Mouse (Mus musculus) intestine, embryonic 15.5 days (tissue): ENCODE data around the gene Galnt14. TPM values are rescaled to one million over a fixed set of nuclear protein-coding genes. Genes with fewer than 3 reads are reported as not detected.

Experiments used
- ATAC-seq: fragments of 200-750 bp; cut with Nextera tagmentation; 2 replicates; pipeline ENCODE4 v1.8.0; 2017; ENCODE audit warnings: moderate TSS enrichment, moderate library complexity
- H3K27ac ChIP-seq: fragments of 300-500 bp; sonication (generic); 2 replicates; pipeline ENCODE4 v1.5.1; 2015; ENCODE audit warnings: mild to moderate bottlenecking, inconsistent platforms
- H3K27me3 ChIP-seq: fragments of 300-500 bp; sonication (generic); replicated peaks from 2 replicates; pipeline ENCODE4 v1.6.1; 2015; ENCODE audit warnings: inconsistent platforms
- H3K36me3 ChIP-seq: fragments of 300-500 bp; sonication (generic); 2 replicates; pipeline ENCODE4 v1.6.1; 2015; ENCODE audit warnings: inconsistent platforms
- H3K4me1 ChIP-seq: fragments of 300-500 bp; sonication (generic); replicated peaks from 2 replicates; pipeline ENCODE4 v1.6.1; 2015; ENCODE audit warnings: inconsistent platforms
- H3K4me2 ChIP-seq: fragments of 300-500 bp; sonication (generic); replicated peaks from 2 replicates; pipeline ENCODE4 v1.6.1; 2015; ENCODE audit warnings: mild to moderate bottlenecking, inconsistent platforms
- H3K4me3 ChIP-seq: fragments of 300-500 bp; sonication (generic); replicated peaks from 2 replicates; pipeline ENCODE4 v1.5.1; 2015; ENCODE audit warnings: inconsistent platforms
- H3K9ac ChIP-seq: fragments of 300-500 bp; sonication (generic); 2 replicates; pipeline ENCODE4 v1.6.1; 2015; ENCODE audit warnings: inconsistent platforms
- H3K9me3 ChIP-seq: fragments of 300-500 bp; sonication (generic); 2 replicates; pipeline ENCODE4 v1.6.1; 2016; ENCODE audit warnings: inconsistent platforms
- WGBS: fragments of 180-500 bp; shearing (Covaris S2); methylation state at CpG from one replicate; pipeline ENCODE4 v1.1.7; 2015; 5-methylcytosine and 5-hydroxymethylcytosine counted together
- polyA plus RNA-seq: library from polyadenylated mRNA; unstranded; fragments of >200 nt; fragmentation: Nextera tagmentation; extraction: Ambion mirVana; gene quantifications from 2 replicates; pipeline ENCODE4 v1.2.1, GENCODE M21; 2015

Galnt14 gene
- polyA plus RNA-seq, 1 experiment from 2014 or later = 0.67 TPM

GRCm38 (mm10) chr17:73460874-73461273, 249.4 kb downstream of the Galnt14 start:
- Histone ChIP-seq H3K27me3 (no peaks in the 10 kb centered on the region), H3K4me3 (no peak overlapping the region), H3K4me2 (no peak overlapping the region), H3K9ac (no peak overlapping the region), H3K27ac (no peak overlapping the region), H3K4me1 (no peaks in the 10 kb centered on the region), H3K36me3 (no peaks in the 10 kb centered on the region), H3K9me3 (no peaks in the 10 kb centered on the region)
- 84% methylated on average over 4 of the region's 4 CpGs for WGBS
- no peak for ATAC-seq

GRCm38 (mm10) chr17:73458741-73459140, 251.5 kb downstream of the Galnt14 start:
- no peak overlapping the region for H3K9ac ChIP-seq
- no peaks in the 10 kb centered on the region for H3K9me3 ChIP-seq
- no peak for ATAC-seq
- no peak overlapping the region for H3K4me2 ChIP-seq
- H3K36me3 ChIP-seq = no peaks in the 10 kb centered on the region
- no peaks in the 10 kb centered on the region for H3K27me3 ChIP-seq
- H3K4me3 ChIP-seq = no peak overlapping the region
- no peak overlapping the region for H3K27ac ChIP-seq
- H3K4me1 ChIP-seq = no peaks in the 10 kb centered on the region
- 64% methylated on average over 4 of the region's 4 CpGs for WGBS

DNA sequence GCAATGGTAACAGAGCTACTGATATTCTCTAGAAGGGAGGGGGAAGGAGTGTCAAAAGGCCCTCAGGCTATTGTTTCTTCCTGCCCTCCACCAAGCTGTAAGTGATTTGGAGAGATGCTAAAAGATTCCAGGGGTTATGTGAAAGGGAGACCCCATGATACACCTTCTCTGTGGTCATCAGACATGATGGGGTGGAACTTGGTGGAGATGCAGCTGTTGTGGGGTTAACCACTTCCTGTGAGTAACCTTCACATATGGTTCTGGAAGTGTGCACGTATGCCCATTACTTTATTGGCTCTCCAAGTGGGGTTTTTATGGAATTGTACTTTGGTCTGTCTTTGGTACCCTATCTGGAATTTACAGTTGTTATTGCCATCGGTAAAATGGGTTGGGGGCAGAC, 253.7 kb downstream of the Galnt14 start:
- Histone ChIP-seq H3K36me3 (no peaks in the 10 kb centered on the region), H3K4me2 (no peak overlapping the region), H3K4me1 (no peaks in the 10 kb centered on the region), H3K4me3 (no peak overlapping the region), H3K9me3 (no peaks in the 10 kb centered on the region), H3K27ac (no peak overlapping the region), H3K27me3 (no peaks in the 10 kb centered on the region), H3K9ac (no peak overlapping the region)
- no peak for ATAC-seq
- WGBS = 77% methylated on average over 2 of the region's 2 CpGs

DNA sequence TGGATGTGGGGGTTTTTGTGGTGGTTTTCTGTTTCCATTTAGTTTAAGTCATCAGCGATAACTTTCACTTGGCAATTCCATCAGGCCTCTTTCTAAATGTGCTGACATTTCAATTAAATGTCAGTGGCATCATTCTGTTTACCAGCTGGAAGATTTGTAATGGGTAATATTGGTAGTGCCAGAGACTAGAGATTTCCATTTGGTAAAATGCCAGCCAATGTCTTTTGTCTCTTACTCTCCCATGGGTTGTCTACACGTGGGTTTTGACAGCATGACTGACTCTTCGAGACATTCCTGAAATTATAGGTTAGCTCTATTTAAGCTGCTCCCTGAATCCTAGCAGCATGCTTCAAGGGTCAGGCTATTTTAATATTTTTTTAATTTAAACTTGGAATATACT, 256.6 kb downstream of the Galnt14 start:
- 78% methylated on average over 3 of the region's 3 CpGs for WGBS
- Histone ChIP-seq H3K4me3 (no peak overlapping the region), H3K27ac (no peak overlapping the region), H3K36me3 (no peaks in the 10 kb centered on the region), H3K4me1 (no peaks in the 10 kb centered on the region), H3K9ac (no peak overlapping the region), H3K4me2 (no peak overlapping the region), H3K9me3 (no peaks in the 10 kb centered on the region), H3K27me3 (no peaks in the 10 kb centered on the region)
- ATAC-seq = no peak

DNA sequence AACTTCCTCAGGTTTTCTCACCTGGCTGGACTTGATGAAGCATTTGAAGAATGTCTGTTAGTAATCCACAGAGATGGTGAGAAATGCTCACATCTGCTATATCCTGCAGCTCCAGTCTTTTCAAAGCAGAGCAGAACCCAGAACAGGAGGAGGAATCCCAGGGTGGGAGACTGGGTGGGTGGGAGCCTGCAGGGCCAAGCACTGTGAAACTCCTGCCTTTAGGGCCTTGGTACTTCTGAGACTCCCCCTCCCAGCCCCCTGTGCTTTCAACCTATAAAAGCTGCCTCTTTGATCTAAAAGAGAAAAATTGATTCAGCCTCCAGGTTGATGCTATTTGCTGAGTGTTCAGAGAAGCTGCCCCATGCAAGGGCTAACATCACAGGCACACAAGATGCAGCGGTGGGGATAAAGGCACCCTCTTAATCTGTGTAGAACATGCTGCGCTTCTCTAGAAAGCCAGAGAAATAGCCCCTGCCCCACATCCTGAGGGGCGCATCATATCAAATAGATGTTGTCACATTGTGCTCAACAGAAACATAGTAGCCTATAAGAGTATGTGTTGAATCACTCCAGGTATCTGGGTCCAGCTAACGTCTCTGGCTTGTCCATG, 258.0 kb downstream of the Galnt14 start:
- Histone ChIP-seq H3K4me1 (no peaks in the 10 kb centered on the region), H3K27me3 (no peaks in the 10 kb centered on the region), H3K4me3 (no peak overlapping the region), H3K4me2 (no peak overlapping the region), H3K36me3 (no peaks in the 10 kb centered on the region), H3K9ac (no peak overlapping the region), H3K27ac (no peak overlapping the region), H3K9me3 (no peaks in the 10 kb centered on the region)
- 79% methylated on average over 4 of the region's 4 CpGs for WGBS
- no peak for ATAC-seq

DNA sequence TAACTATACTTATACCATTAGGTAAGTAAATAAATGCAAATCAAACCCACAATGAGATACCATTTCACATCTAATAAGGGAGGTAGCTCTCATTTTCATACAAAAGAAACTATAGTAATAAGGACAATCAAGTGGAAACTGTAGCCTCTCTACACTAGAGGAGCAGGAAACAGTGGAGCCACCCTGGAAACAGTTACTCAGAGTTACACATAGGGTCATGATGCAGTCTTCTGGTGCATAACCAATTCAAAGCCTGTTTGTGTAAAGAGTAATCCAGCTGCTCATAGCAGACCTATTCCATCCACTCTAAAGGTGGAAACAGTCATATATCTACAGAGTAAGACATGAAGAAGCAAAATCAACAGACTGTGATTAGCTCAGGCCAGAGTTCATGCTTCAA, 261.1 kb downstream of the Galnt14 start:
- no peak for ATAC-seq
- Histone ChIP-seq H3K36me3 (no peaks in the 10 kb centered on the region), H3K4me1 (no peaks in the 10 kb centered on the region), H3K9ac (no peak overlapping the region), H3K27me3 (no peaks in the 10 kb centered on the region), H3K9me3 (no peaks in the 10 kb centered on the region), H3K4me2 (no peak overlapping the region), H3K27ac (no peak overlapping the region), H3K4me3 (no peak overlapping the region)

Other genes starting within 250 kb of the Galnt14 start
- 6.1 and 6.2 TPM in 2 replicates for gene Ehd3, start 93.7 kb upstream of the Galnt14 start, polyA plus RNA-seq
- 1.9 and 2.3 TPM in 2 replicates for gene Xdh, start 239.7 kb upstream of the Galnt14 start, polyA plus RNA-seq